Mouse (Mus musculus): ENCODE measurements around the gene Slc50a1.

DNA sequence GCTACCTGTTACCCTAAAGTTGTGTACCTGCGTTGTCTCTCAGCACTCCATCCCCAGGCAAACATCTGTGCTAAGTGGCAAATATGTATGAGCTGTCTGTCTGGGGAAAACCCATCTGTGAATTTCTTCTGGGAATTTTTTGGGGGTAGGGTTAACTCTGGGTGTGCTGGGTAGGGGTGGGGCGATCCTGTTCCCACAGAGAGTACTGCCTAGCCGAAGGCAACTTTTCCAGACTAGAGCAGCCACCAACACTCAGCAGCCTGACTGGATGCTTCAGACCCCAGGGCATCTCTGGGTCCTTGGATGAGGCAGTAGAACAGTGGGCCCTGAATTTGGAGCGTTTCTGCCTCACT, 11.9 kb upstream of the Slc50a1 start:
- TF ChIP-seq CTCF (IDR thresholded peaks at IDR 0.05; ENCODE audit: low read depth) (no peak), EP300 (IDR thresholded peaks at IDR 0.05; ENCODE audit: low read depth) (no peak)
